In genomic region chr1:154983325-154983724, GRCm38 (mm10) we compare ENCODE assay signal across 10 mouse cellular contexts.
A peak's percentile ranks its signal among the peaks of the same experiment; 100 is the strongest.
DNase-seq lines count a peak whose midpoint lies in the region; ATAC-seq and TF ChIP-seq lines count a peak whose summit lies in the region.
"Had no signal": no experiment of that assay in that cellular context is flagged by ENCODE, and none has a peak within 500 bp of the region (broad histone marks: within the 10 kb centered on the region; RNA-seq: fewer than 3 reads in every experiment).

No protein-coding gene starts in this region.

- 15% methylated on average over 7 of the region's 7 CpGs for WGBS in heart, adult 2 months
- WGBS in heart, embryonic 11.5 days (ENCODE audit: insufficient replicate concordance): 49% methylated on average over 7 of the region's 7 CpGs

- H3K79me2 ChIP-seq in heart, adult 2 months (replicated peaks; ENCODE audit: control insufficient read depth, insufficient read depth, low read length): no peaks in the 10 kb centered on the region

- H3K36me3 ChIP-seq in heart, adult 2 months (ENCODE audit: control insufficient read depth, insufficient read depth, low read length): no peaks in the 10 kb centered on the region
- H3K36me3 ChIP-seq in heart, embryonic 11.5 days (ENCODE audit: control insufficient read depth, insufficient read depth, low read length): no peaks in the 10 kb centered on the region
- H3K36me3 ChIP-seq: forebrain, embryonic 10.5 days had no signal

- no peak overlapping the region for H3K9ac ChIP-seq in heart, adult 2 months (ENCODE audit: low read depth, low read length)
- no peak overlapping the region for H3K9ac ChIP-seq in heart, embryonic 11.5 days (ENCODE audit: low read depth, low read length)

- H3K4me2 ChIP-seq in heart, embryonic 11.5 days: no peak overlapping the region

- TF ChIP-seq POLR2A in heart, adult 2 months (IDR thresholded peaks at IDR 0.05; ENCODE audit: insufficient read depth, low read depth, low read length): no peak

- DNase-seq in heart, adult 2 months: peak; percentile 67 to 74
- DNase-seq in adrenal gland, adult (ENCODE audit: inconsistent age in 2 of 2, low spot score in 1 of 2): peak; percentile 81 to 94
- peak; percentile 87 for DNase-seq in cerebellum, adult 9-11 months
- peak; percentile 35 for DNase-seq in heart, postnatal 25 days (ENCODE audit: low spot score)
- no peak for DNase-seq in spleen, postnatal 14 days (ENCODE audit: low spot score in 2 of 2)
- DNase-seq in spleen, postnatal 36 days (ENCODE audit: low spot score in 2 of 2): no peak
- DNase-seq: thymus, adult 18-20 months had no signal

- H3K4me3 ChIP-seq in heart, adult 2 months: no peak overlapping the region
- H3K4me3 ChIP-seq in heart, embryonic 11.5 days (ENCODE audit: low read depth, low read length): no peak overlapping the region
- H3K4me3 ChIP-seq: forebrain, embryonic 10.5 days had no signal

- TF ChIP-seq EP300 in heart, adult 2 months (IDR thresholded peaks at IDR 0.05; ENCODE audit: insufficient read depth, low read depth, low read length): no peak

- H3K4me1 ChIP-seq in heart, adult 2 months (ENCODE audit: control insufficient read depth, insufficient read depth, low read length): no peaks in the 10 kb centered on the region
- H3K4me1 ChIP-seq in heart, embryonic 11.5 days (ENCODE audit: control insufficient read depth, insufficient read depth, low read length): no peaks in the 10 kb centered on the region

- no peaks in the 10 kb centered on the region for H3K27me3 ChIP-seq in heart, adult 2 months (ENCODE audit: control insufficient read depth, insufficient read depth, low read length)
- no peaks in the 10 kb centered on the region for H3K27me3 ChIP-seq in heart, embryonic 11.5 days (ENCODE audit: control insufficient read depth, insufficient read depth, low read length)

- ATAC-seq in heart, embryonic 11.5 days (replicated peaks; ENCODE audit: insufficient number of reproducible peaks, low FRiP score, low TSS enrichment): no peak
- no peak for ATAC-seq in megakaryocyte progenitor cell, adult 5-6 weeks (replicated peaks; ENCODE audit: poor library complexity)

- no peaks in the 10 kb centered on the region for H3K9me3 ChIP-seq in heart, embryonic 11.5 days (replicated peaks; ENCODE audit: control insufficient read depth, low read length)
- H3K9me3 ChIP-seq: forebrain, embryonic 10.5 days had no signal

- H3K27ac ChIP-seq in heart, adult 2 months: no peak overlapping the region
- H3K27ac ChIP-seq in heart, embryonic 11.5 days (ENCODE audit: low read depth, low read length): no peak overlapping the region
- H3K27ac ChIP-seq: forebrain, embryonic 10.5 days had no signal

- peak; percentile 38 for TF ChIP-seq CTCF in heart, adult 2 months (IDR thresholded peaks at IDR 0.05)

- intact Hi-C loops in heart, adult 2 months (cut with DNase I): no loop called here
- intact Hi-C loops in heart, postnatal 25 days (cut with DNase I): no loop called here

Comparison
In these comparisons a context has a peak if more than half of its experiments do, and no peak if none do; other contexts are left out.
1. DNase-seq: peak in heart, adult 2 months (2 of 2), adrenal gland, adult (2 of 2), cerebellum, adult 9-11 months (single experiment) and heart, postnatal 25 days (single experiment); none in spleen, postnatal 14 days (0 of 2) and spleen, postnatal 36 days (0 of 2).